ENCODE assay signal across 16 mouse cellular contexts in genomic region chr3:69559316-69559974, GRCm38 (mm10). TPM values are rescaled to one million over a fixed set of nuclear protein-coding genes. Genes with fewer than 3 reads are reported as not detected.
DNase-seq lines count a peak whose midpoint lies in the region; ATAC-seq and TF ChIP-seq lines count a peak whose summit lies in the region.
"Had no signal": no experiment of that assay in that cellular context is flagged by ENCODE, and none has a peak within 500 bp of the region (broad histone marks: within the 10 kb centered on the region; RNA-seq: fewer than 3 reads in every experiment).

No protein-coding gene starts in this region.

- WGBS in kidney, embryonic 14.5 days, result 58% methylated on average over 6 of the region's 6 CpGs
- 75% methylated on average over 6 of the region's 6 CpGs for WGBS in olfactory bulb, adult 2 months

- no peaks in the 10 kb centered on the region for H3K9me3 ChIP-seq in kidney, embryonic 14.5 days (ENCODE audit: control insufficient read depth, low read length)
- H3K9me3 ChIP-seq: embryonic facial prominence, embryonic 10.5 days; forebrain, embryonic 15.5 days; heart, embryonic 15.5 days; limb, embryonic 10.5 days; liver, embryonic 12.5 days; megakaryocyte, embryonic 14.5 days had no signal

- H3K9ac ChIP-seq in kidney, embryonic 14.5 days (ENCODE audit: low read depth, low read length), result no peak overlapping the region
- H3K9ac ChIP-seq: forebrain, embryonic 15.5 days; heart, embryonic 15.5 days; liver, embryonic 12.5 days; lung, embryonic 14.5 days had no signal

- H3K4me2 ChIP-seq in kidney, embryonic 14.5 days (replicated peaks; ENCODE audit: low read depth, low read length), result no peak overlapping the region
- H3K4me2 ChIP-seq: forebrain, embryonic 15.5 days; heart, embryonic 15.5 days; liver, embryonic 12.5 days; lung, embryonic 14.5 days had no signal

- no peak for TF ChIP-seq CTCF in olfactory bulb, adult 2 months (IDR thresholded peaks at IDR 0.05; ENCODE audit: insufficient read depth, low read depth, low read length)

- H3K4me3 ChIP-seq in kidney, embryonic 14.5 days (ENCODE audit: low read length), result no peak overlapping the region
- H3K4me3 ChIP-seq in olfactory bulb, adult 2 months (ENCODE audit: insufficient read depth, low read depth, low read length), result no peak overlapping the region
- H3K4me3 ChIP-seq: embryonic facial prominence, embryonic 10.5 days; forebrain, embryonic 15.5 days; heart, embryonic 15.5 days; limb, embryonic 10.5 days; liver, embryonic 12.5 days; megakaryocyte, embryonic 14.5 days had no signal

- DNase-seq in adrenal gland, postnatal 14 days, result peak; percentile 40
- DNase-seq in adrenal gland, adult 18-20 months (ENCODE audit: low spot score in 2 of 2), result no peak
- DNase-seq in kidney, postnatal 10 days, result peak; percentile 29
- peak; percentile 27 to 37 for DNase-seq in adrenal gland, postnatal 36 days
- DNase-seq in yolk sac, embryonic 10.5 days (ENCODE audit: low spot score), result no peak
- DNase-seq: cerebellum, adult 18-20 months; lung, embryonic 14.5 days; thymus, postnatal 14 days had no signal

- H3K27ac ChIP-seq in kidney, embryonic 14.5 days (ENCODE audit: low read depth, low read length), result no peak overlapping the region
- H3K27ac ChIP-seq in olfactory bulb, adult 2 months (ENCODE audit: insufficient read depth, low read depth, low read length), result peak overlapping the region; percentile 85
- H3K27ac ChIP-seq: embryonic facial prominence, embryonic 10.5 days; forebrain, embryonic 15.5 days; heart, embryonic 15.5 days; limb, embryonic 10.5 days; liver, embryonic 12.5 days had no signal

- no peak for TF ChIP-seq POLR2A in olfactory bulb, adult 2 months (IDR thresholded peaks at IDR 0.05; ENCODE audit: insufficient read depth, low read depth, low read length)

- no peak for ATAC-seq in kidney, embryonic 14.5 days (ENCODE audit: low FRiP score, low TSS enrichment)
- ATAC-seq: forebrain, embryonic 15.5 days; liver, embryonic 12.5 days had no signal

- no peaks in the 10 kb centered on the region for H3K36me3 ChIP-seq in kidney, embryonic 14.5 days (ENCODE audit: control insufficient read depth, insufficient read depth, low read length)
- H3K36me3 ChIP-seq: embryonic facial prominence, embryonic 10.5 days; forebrain, embryonic 15.5 days; heart, embryonic 15.5 days; limb, embryonic 10.5 days had no signal

- no peaks in the 10 kb centered on the region for H3K27me3 ChIP-seq in kidney, embryonic 14.5 days (ENCODE audit: control insufficient read depth, insufficient read depth, low read length)
- H3K27me3 ChIP-seq: forebrain, embryonic 15.5 days; heart, embryonic 15.5 days; liver, embryonic 12.5 days; megakaryocyte, embryonic 14.5 days had no signal

- H3K4me1 ChIP-seq in kidney, embryonic 14.5 days (ENCODE audit: control insufficient read depth, insufficient read depth, low read length), result 0 out of 2 replicates have a peak, but pooled peaks cover 11% of the 10 kb centered on the region
- H3K4me1 ChIP-seq in olfactory bulb, adult 2 months (ENCODE audit: control insufficient read depth, insufficient read depth, low read length), result peaks cover 18% of the 10 kb centered on the region
- H3K4me1 ChIP-seq: liver, embryonic 12.5 days; megakaryocyte, embryonic 14.5 days had no signal

RNA-seq across cellular contexts. Expression of gene B3galnt1, which starts 39.3 kb away (rescaled TPM):
- 13.2 and 16.2 TPM in 2 replicates for total RNA-seq in adrenal gland, postnatal 14 days (2021)
- 10 to 100 TPM; 12.8 to 13.1 TPM for total RNA-seq in adrenal gland, adult 18-20 months (2021)
- polyA plus RNA-seq in kidney, embryonic 14.5 days (2014; fragmentation: Nextera tagmentation; extraction: Ambion mirVana), result 27.7 and 29.4 TPM in 2 replicates
- total RNA-seq in adrenal gland, postnatal 36 days (2021), result 10 to 100 TPM; 10.8 to 12.7 TPM
- not detected in 2 replicates for polyA plus RNA-seq in olfactory bulb, adult 2 months (2012; ENCODE audit: insufficient read depth, insufficient read length, low replicate concordance, missing spikeins)

Comparison
In these comparisons a context has a peak if more than half of its experiments do, and no peak if none do; other contexts are left out.
1. DNase-seq: peak in adrenal gland, postnatal 14 days (single experiment), kidney, postnatal 10 days (single experiment) and adrenal gland, postnatal 36 days (2 of 2); none in adrenal gland, adult 18-20 months (0 of 2) and yolk sac, embryonic 10.5 days (single experiment).